Mouse (Mus musculus) thymus, adult 2 months (tissue): ENCODE data around the gene Ctsk. TPM values are rescaled to one million over a fixed set of nuclear protein-coding genes. Genes with fewer than 3 reads are reported as not detected.
A peak's percentile ranks its signal among the peaks of the same experiment; 100 is the strongest.

ENCODE experiments used
- DNase-seq: peaks from one replicate; pipeline ENCODE4 v3.0.0; 2021
- H3K27ac ChIP-seq: fragments of 200-500 bp; 2 replicates; pipeline ENCODE4 v1.5.1; 2012; ENCODE audit warnings: low read length, control low read depth; ENCODE audit not compliant: control insufficient read depth, insufficient read depth
- H3K27me3 ChIP-seq: fragments of 200-500 bp; 2 replicates; pipeline ENCODE4 v1.6.1; 2012; ENCODE audit warnings: mild to moderate bottlenecking, low read length, moderate library complexity, mixed read lengths; ENCODE audit not compliant: control insufficient read depth, insufficient read depth
- H3K36me3 ChIP-seq: fragments of 200-500 bp; 2 replicates; pipeline ENCODE4 v1.6.1; 2012; ENCODE audit warnings: mild to moderate bottlenecking, low read length, moderate library complexity; ENCODE audit not compliant: control insufficient read depth, insufficient read depth
- H3K4me1 ChIP-seq: fragments of 200-500 bp; replicated peaks from 2 replicates; pipeline ENCODE4 v1.6.1; 2012; ENCODE audit warnings: low read length; ENCODE audit not compliant: control insufficient read depth, insufficient read depth
- H3K4me3 ChIP-seq: fragments of 200-500 bp; 2 replicates; pipeline ENCODE4 v1.5.1; 2012; ENCODE audit warnings: mild to moderate bottlenecking, low read length, control low read depth, moderate library complexity; ENCODE audit not compliant: control insufficient read depth, insufficient read depth
- CTCF ChIP-seq: fragments of 200-500 bp; IDR thresholded peaks from 2 replicates; pipeline ENCODE4 v1.5.1; 2012; ENCODE audit warnings: mild to moderate bottlenecking, control low read depth, low read length, moderate library complexity, borderline replicate concordance; ENCODE audit not compliant: control insufficient read depth, poor library complexity, insufficient read depth; ENCODE audit errors: extremely low read depth
- POLR2A ChIP-seq: fragments of 200-500 bp; IDR thresholded peaks from 2 replicates; pipeline ENCODE4 v1.6.1; 2012; ENCODE audit warnings: mild to moderate bottlenecking, low read length, control low read depth, moderate library complexity; ENCODE audit not compliant: control insufficient read depth, poor library complexity, insufficient read depth; ENCODE audit errors: extremely low read depth
- WGBS: fragments of 180-500 bp; shearing (Covaris S2); methylation state at CpG from one replicate; pipeline ENCODE4 v1.1.7; 2018; 5-methylcytosine and 5-hydroxymethylcytosine counted together
- polyA plus RNA-seq: library from polyadenylated mRNA; depleted of rRNA; stranded (reverse); fragments of >200 nt; gene quantifications from 2 replicates; pipeline ENCODE4 v1.2.3, GENCODE M21; 2012

Ctsk gene
- polyA plus RNA-seq, 1 experiment: 2.5 TPM

GRCm38 (mm10) chr3:95519315-95519714, 20.3 kb downstream of the Ctsk start:
- DNase-seq: no peak
- WGBS: 90% methylated on average over 2 of the region's 2 CpGs
- H3K27me3 ChIP-seq: no peaks in the 10 kb centered on the region
- H3K36me3 ChIP-seq: no peaks in the 10 kb centered on the region
- no peak overlapping the region for H3K27ac ChIP-seq
- TF ChIP-seq POLR2A (no peak), CTCF (no peak)
- no peak overlapping the region for H3K4me3 ChIP-seq
- H3K4me1 ChIP-seq: peaks cover 20% of the 10 kb centered on the region

- Histone ChIP-seq H3K36me3 (no peaks in the 10 kb centered on the region), H3K4me3 (no peak overlapping the region), H3K4me1 (peaks cover 20% of the 10 kb centered on the region), H3K27me3 (no peaks in the 10 kb centered on the region), H3K27ac (no peak overlapping the region)
- TF ChIP-seq CTCF (no peak), POLR2A (no peak)
- WGBS: 91% methylated on average over 3 of the region's 3 CpGs
- no peak for DNase-seq
Measured at GRCm38 (mm10) chr3:95520100-95520499, 21.0 kb downstream of the Ctsk start.

GRCm38 (mm10) chr3:95521168-95521567, 22.1 kb downstream of the Ctsk start:
- Histone ChIP-seq H3K4me3 (0 out of 2 replicates have a peak overlapping the region, but pooled peaks have one; percentile 21), H3K27ac (no peak overlapping the region), H3K36me3 (no peaks in the 10 kb centered on the region), H3K27me3 (no peaks in the 10 kb centered on the region), H3K4me1 (peaks cover 20% of the 10 kb centered on the region)
- DNase-seq: peak; percentile 14
- WGBS: 31% methylated on average over 10 of the region's 10 CpGs
- TF ChIP-seq CTCF (no peak), POLR2A (no peak)

DNA sequence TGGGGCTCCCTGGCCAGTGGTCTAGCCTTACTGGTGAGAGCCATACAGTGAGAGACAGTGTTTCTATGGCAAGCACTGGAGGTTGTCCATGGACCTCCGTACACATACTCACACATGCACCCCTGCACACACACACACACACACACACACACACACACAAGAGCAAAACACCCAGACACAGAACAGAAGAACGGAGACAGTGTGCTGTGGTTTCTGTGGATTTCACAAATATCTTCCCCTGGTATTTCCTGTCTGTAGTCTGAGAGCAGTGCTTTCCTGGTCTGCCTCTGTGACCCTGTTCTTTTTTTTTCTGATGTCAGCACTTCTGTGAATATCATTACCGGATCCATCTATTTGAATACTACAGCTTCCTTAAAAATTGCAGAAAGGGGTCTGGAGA, 24.6 kb downstream of the Ctsk start:
- 3% methylated on average over 3 of the region's 3 CpGs for WGBS
- Histone ChIP-seq H3K27me3 (no peaks in the 10 kb centered on the region), H3K27ac (no peak overlapping the region), H3K4me3 (no peak overlapping the region), H3K36me3 (no peaks in the 10 kb centered on the region), H3K4me1 (peaks cover 24% of the 10 kb centered on the region)
- TF ChIP-seq POLR2A (no peak), CTCF (no peak)
- peak; percentile 31 for DNase-seq

- Histone ChIP-seq H3K27ac (no peak overlapping the region), H3K4me3 (no peak overlapping the region), H3K4me1 (peaks cover 24% of the 10 kb centered on the region), H3K36me3 (no peaks in the 10 kb centered on the region), H3K27me3 (no peaks in the 10 kb centered on the region)
- no peak for DNase-seq
- WGBS: 82% methylated on average over 2 of the region's 2 CpGs
- TF ChIP-seq CTCF (no peak), POLR2A (no peak)
Measured at GRCm38 (mm10) chr3:95524673-95525072, 25.6 kb downstream of the Ctsk start.

GRCm38 (mm10) chr3:95526111-95526510, 27.1 kb downstream of the Ctsk start:
- H3K4me1 ChIP-seq: peaks cover 19% of the 10 kb centered on the region
- H3K27me3 ChIP-seq: no peaks in the 10 kb centered on the region
- H3K36me3 ChIP-seq: no peaks in the 10 kb centered on the region
- no peak for TF ChIP-seq POLR2A
- TF ChIP-seq CTCF: no peak
- H3K27ac ChIP-seq: no peak overlapping the region
- no peak overlapping the region for H3K4me3 ChIP-seq
- no peak for DNase-seq

DNA sequence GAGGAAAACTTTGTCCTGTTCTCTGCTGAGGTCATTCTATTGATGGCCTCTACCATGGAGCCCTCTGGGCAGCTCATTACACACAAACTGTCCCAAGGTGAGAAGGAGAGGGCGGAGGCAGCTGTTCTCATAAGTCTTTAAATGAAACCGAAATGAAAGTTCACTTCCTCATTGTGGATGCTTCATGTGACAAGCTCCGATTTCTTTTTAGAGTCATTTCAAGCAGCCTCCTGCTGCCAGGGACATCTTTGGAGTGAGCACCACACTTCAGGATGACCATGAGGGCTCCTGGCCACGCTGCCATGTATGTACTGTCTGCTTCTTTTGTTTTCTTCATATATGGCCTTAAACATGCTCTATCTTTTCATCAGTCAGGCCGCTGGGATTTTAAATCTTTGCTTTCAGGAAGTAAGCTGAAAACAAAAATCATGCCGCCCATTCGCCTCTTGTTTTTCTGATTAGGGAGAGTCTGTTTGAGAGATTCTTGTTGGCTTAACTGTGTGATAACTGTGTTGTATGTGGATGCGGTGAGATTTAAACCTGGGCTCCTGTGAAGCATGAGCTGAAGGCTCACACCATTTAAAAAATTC, 27.7 kb downstream of the Ctsk start, which contains the start of gene Ctss:
Ctss (plus strand) TSS at position 165 of the 590 bp plus-strand sequence.
- H3K4me3 ChIP-seq: peak within 1 kb of the TSS; percentile 29; the same call in 1 of the 2 replicates

More for the DNA sequence above, 27.7 kb downstream of the Ctsk start, which contains the start of gene Ctss:
- Histone ChIP-seq H3K27me3 (no peaks in the 10 kb centered on the region), H3K36me3 (no peaks in the 10 kb centered on the region), H3K27ac (no peak within 1 kb of the TSS), H3K4me1 (peaks cover 13% of the 10 kb centered on the region)
- TF ChIP-seq CTCF (no peak), POLR2A (no peak)
- no peak for DNase-seq
- 21% methylated on average over 8 of the region's 8 CpGs for WGBS
